Mouse (Mus musculus): Measurements from ENCODE around the gene Sdhb. TPM values are rescaled to one million over a fixed set of nuclear protein-coding genes. Genes with fewer than 3 reads are reported as not detected.

Sdhb gene
- polyA plus RNA-seq, 1 experiment from 2014 or later, result 520 TPM

DNA sequence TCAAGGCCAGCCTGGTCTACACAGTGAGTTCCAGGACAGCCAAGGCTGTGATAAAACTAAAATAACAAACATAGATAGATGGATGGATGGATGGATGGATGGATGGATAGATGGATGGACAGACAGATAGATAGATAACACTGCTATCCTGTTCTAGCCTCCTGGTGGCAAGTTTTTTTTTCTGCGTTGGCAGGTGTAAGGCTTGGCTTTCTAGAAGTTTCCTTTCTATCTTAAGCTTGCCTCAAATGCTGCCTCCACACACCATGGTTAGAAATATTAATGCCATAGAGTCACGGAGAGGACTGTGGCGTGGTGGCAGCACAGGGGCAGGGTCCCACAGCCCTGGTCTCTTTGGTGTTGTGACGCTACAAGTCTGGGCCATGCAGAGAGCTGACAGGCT lies 15.4 kb upstream of the Sdhb start:
- Histone ChIP-seq H3K4me2 (ENCODE audit: low read depth, low read length) (no peak overlapping the region), H3K36me3 (ENCODE audit: control insufficient read depth, insufficient read depth, low read length) (no peaks in the 10 kb centered on the region), H3K9ac (replicated peaks; ENCODE audit: low read depth, low read length) (no peak overlapping the region), H3K4me3 (ENCODE audit: low read depth, low read length) (no peak overlapping the region), H3K9me3 (ENCODE audit: control insufficient read depth, low read length) (no peaks in the 10 kb centered on the region), H3K27ac (ENCODE audit: low read depth, low read length) (no peak overlapping the region), H3K4me1 (ENCODE audit: control insufficient read depth, insufficient read depth, low read length) (no peaks in the 10 kb centered on the region), H3K27me3 (ENCODE audit: control insufficient read depth, insufficient read depth, low read length) (no peaks in the 10 kb centered on the region)
- ATAC-seq (ENCODE audit: low read depth), result no peak
- 92% methylated on average over 4 of the region's 4 CpGs for WGBS

DNA sequence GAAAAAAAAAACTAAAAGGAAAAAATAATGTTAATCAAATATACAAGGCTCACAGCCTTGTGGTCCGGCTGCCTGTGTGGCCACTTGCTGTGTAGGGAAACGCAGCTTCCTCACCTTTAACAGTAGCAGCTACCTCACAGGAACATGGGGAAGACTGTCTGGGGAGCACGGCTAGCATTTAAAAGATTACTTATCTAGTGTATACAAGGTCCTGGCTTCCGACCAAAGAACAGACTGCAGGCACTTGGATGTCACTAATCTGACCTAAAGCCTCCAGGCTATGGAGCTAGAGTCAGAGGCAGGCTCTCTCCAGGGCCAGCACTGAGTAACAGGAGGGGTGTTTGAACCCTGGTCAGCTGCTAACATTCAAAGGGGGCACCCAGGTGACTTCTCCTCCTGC lies 15.0 kb upstream of the Sdhb start:
- H3K27ac ChIP-seq (ENCODE audit: low read depth, low read length), result no peak overlapping the region
- H3K9me3 ChIP-seq (ENCODE audit: control insufficient read depth, low read length), result no peaks in the 10 kb centered on the region
- H3K4me2 ChIP-seq (ENCODE audit: low read depth, low read length), result no peak overlapping the region
- no peaks in the 10 kb centered on the region for H3K4me1 ChIP-seq (ENCODE audit: control insufficient read depth, insufficient read depth, low read length)
- H3K9ac ChIP-seq (replicated peaks; ENCODE audit: low read depth, low read length), result no peak overlapping the region
- 86% methylated on average over 4 of the region's 4 CpGs for WGBS
- H3K27me3 ChIP-seq (ENCODE audit: control insufficient read depth, insufficient read depth, low read length), result no peaks in the 10 kb centered on the region
- ATAC-seq (ENCODE audit: low read depth), result no peak
- H3K4me3 ChIP-seq (ENCODE audit: low read depth, low read length), result no peak overlapping the region
- no peaks in the 10 kb centered on the region for H3K36me3 ChIP-seq (ENCODE audit: control insufficient read depth, insufficient read depth, low read length)

DNA sequence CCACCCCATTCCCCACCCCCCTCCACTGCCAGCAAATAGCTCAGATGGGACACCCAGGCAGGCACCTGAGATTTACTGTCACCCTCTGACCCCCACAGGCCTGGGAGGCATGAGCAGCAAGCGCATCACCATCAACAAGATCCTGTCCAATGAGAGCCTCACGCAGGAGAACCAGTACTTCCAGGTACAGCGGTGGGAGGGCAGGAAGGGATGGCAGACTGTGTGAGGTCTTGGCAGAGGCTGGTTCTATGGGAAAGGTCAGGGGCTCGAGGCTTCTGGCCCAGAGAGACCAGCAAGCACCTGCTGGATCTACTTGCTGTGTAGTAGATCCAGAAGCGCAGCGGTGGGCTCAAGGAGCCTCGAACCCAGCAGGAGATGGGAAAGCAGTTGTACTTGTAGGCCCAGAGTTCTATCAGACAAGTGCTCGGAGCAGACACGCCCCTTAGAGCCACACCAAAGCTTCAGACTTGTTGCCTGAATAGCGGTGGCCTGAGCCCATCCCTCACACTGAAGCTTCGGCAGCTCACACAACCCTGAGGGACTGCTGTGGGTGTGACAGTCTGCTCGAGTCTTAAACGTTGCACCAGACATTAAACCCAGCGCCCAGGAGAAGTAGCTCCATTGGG lies 14.3 kb upstream of the Sdhb start:
- no peak for ATAC-seq (ENCODE audit: low read depth)
- 77% methylated on average over 14 of the region's 14 CpGs for WGBS

DNA sequence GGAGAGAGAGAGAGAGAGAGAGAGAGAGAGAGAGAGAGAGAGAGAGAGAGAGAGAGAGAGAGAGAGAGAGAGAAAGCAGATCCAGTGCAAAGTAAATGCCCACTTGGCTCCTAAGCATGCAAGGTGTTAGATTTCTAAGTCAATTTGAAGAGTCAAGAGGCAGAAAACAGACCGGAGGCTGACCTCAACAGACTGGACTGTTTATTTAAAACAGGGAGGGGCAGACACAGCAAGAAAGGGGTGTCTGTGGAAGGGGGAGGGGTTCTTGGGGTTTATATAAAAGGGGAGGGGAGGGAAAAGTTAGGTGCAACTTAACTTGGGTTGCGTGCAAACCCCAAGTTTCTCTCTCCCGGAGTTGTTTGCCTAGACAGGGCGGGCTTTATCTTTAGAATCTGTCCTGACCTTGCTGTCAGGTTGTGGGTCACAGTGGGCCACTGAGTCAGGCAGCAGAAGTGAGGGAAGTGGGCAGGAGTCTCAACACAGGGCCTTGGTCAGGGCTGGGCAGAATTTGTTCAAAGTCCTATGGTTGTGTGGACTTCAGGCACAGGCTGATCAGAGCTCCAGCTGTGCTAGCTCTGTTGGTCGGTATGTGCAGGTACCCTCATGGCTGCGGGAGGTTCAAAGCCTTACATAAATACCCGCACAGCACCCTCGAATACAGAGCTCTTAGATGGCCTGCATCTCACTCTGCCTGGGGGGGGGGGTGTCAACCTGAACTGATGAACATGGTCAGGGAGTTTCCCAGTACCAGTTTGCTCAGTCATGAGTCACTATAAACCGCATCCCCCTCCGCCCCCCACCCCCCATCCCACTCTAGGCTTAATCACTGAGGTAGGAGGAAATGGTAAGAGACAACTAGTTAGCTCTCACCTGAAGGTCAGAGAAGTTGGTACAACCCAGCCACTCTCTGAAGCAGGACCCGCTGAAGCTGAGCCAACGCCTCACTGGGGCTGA lies 13.2 kb upstream of the Sdhb start:
- ATAC-seq (ENCODE audit: low read depth), result no peak
- no peak overlapping the region for H3K9ac ChIP-seq (replicated peaks; ENCODE audit: low read depth, low read length)
- no peak overlapping the region for H3K27ac ChIP-seq (ENCODE audit: low read depth, low read length)
- H3K4me1 ChIP-seq (ENCODE audit: control insufficient read depth, insufficient read depth, low read length), result no peaks in the 10 kb centered on the region
- H3K4me2 ChIP-seq (ENCODE audit: low read depth, low read length), result no peak overlapping the region
- no peaks in the 10 kb centered on the region for H3K9me3 ChIP-seq (ENCODE audit: control insufficient read depth, low read length)
- H3K27me3 ChIP-seq (ENCODE audit: control insufficient read depth, insufficient read depth, low read length), result no peaks in the 10 kb centered on the region
- no peak overlapping the region for H3K4me3 ChIP-seq (ENCODE audit: low read depth, low read length)
- WGBS, result 87% methylated on average over 12 of the region's 12 CpGs
- no peaks in the 10 kb centered on the region for H3K36me3 ChIP-seq (ENCODE audit: control insufficient read depth, insufficient read depth, low read length)

More for the DNA sequence above, 14.3 kb upstream of the Sdhb start:
- H3K4me1 ChIP-seq (ENCODE audit: control insufficient read depth, insufficient read depth, low read length), result no peaks in the 10 kb centered on the region
- H3K9ac ChIP-seq (replicated peaks; ENCODE audit: low read depth, low read length), result no peak overlapping the region
- no peak overlapping the region for H3K27ac ChIP-seq (ENCODE audit: low read depth, low read length)
- no peaks in the 10 kb centered on the region for H3K9me3 ChIP-seq (ENCODE audit: control insufficient read depth, low read length)
- H3K4me3 ChIP-seq (ENCODE audit: low read depth, low read length), result no peak overlapping the region
- no peaks in the 10 kb centered on the region for H3K27me3 ChIP-seq (ENCODE audit: control insufficient read depth, insufficient read depth, low read length)
- no peaks in the 10 kb centered on the region for H3K36me3 ChIP-seq (ENCODE audit: control insufficient read depth, insufficient read depth, low read length)
- H3K4me2 ChIP-seq (ENCODE audit: low read depth, low read length), result no peak overlapping the region

DNA sequence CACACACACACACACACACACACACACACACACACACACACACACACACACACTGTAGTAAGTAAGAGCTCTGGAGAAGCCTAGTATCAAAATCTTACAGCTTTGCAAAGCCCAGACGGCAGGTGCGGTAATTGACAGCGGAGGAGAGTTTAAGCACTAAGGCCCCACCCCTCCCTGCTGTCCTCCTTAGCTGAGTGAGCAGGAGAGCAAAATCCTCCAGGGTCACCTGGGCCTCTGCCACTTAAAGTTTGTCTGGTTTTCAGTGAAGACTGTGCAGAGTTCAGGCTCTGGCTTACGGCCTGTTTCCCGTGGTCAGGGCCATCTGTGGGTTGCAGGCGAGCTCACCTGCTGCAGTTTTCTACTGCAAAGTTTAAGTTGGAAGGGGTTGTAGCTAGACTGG lies 12.5 kb upstream of the Sdhb start:
- no peak for ATAC-seq (ENCODE audit: low read depth)
- H3K27ac ChIP-seq (ENCODE audit: low read depth, low read length), result no peak overlapping the region
- WGBS, result 92% methylated on average over 6 of the region's 6 CpGs

DNA sequence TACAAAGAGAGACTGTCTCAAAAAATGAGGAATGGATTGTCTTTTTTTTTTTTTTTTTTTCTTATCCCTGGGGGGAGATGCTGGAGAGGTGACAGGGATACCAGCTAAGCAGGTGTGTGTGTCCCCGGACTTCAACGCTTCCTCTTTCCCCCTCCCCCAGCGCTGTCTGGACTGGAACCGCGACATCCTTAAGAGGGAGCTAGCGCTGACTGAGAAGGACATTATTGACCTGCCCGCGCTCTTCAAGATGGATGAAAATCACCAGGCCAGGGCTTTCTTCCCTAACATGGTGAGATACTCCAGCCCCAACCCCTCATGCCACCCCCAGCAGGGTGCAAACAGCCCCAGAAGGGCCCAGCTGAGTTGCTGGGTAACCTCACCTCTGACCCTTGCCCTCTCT lies 12.0 kb upstream of the Sdhb start:
- Histone ChIP-seq H3K36me3 (ENCODE audit: control insufficient read depth, insufficient read depth, low read length) (no peaks in the 10 kb centered on the region), H3K4me2 (ENCODE audit: low read depth, low read length) (no peak overlapping the region), H3K27me3 (ENCODE audit: control insufficient read depth, insufficient read depth, low read length) (no peaks in the 10 kb centered on the region), H3K4me3 (ENCODE audit: low read depth, low read length) (no peak overlapping the region), H3K9me3 (ENCODE audit: control insufficient read depth, low read length) (no peaks in the 10 kb centered on the region), H3K27ac (ENCODE audit: low read depth, low read length) (no peak overlapping the region), H3K9ac (replicated peaks; ENCODE audit: low read depth, low read length) (no peak overlapping the region), H3K4me1 (ENCODE audit: control insufficient read depth, insufficient read depth, low read length) (no peaks in the 10 kb centered on the region)
- WGBS, result 79% methylated on average over 8 of the region's 8 CpGs
- no peak for ATAC-seq (ENCODE audit: low read depth)

More for the DNA sequence above, 12.5 kb upstream of the Sdhb start:
- Histone ChIP-seq H3K9ac (replicated peaks; ENCODE audit: low read depth, low read length) (no peak overlapping the region), H3K4me1 (ENCODE audit: control insufficient read depth, insufficient read depth, low read length) (no peaks in the 10 kb centered on the region), H3K27me3 (ENCODE audit: control insufficient read depth, insufficient read depth, low read length) (no peaks in the 10 kb centered on the region), H3K4me2 (ENCODE audit: low read depth, low read length) (no peak overlapping the region), H3K36me3 (ENCODE audit: control insufficient read depth, insufficient read depth, low read length) (no peaks in the 10 kb centered on the region), H3K9me3 (ENCODE audit: control insufficient read depth, low read length) (no peaks in the 10 kb centered on the region), H3K4me3 (ENCODE audit: low read depth, low read length) (no peak overlapping the region)

DNA sequence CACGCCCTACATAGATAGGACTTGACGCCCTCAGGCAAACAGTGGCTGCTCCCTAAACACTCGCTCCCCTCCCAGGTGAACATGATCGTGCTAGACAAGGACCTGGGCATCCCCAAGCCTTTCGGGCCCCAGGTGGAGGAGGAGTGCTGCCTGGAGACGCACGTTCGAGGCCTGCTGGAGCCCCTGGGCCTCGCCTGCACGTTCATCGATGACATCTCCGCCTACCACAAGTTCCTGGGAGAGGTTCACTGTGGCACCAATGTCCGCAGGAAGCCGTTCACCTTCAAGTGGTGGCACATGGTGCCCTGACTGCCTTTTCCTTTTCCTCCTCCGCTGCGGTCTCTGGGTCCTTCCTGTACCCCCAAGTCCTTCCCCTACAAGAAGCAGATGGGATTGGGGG lies 11.4 kb upstream of the Sdhb start:
- WGBS, result 94% methylated on average over 16 of the region's 16 CpGs
- Histone ChIP-seq H3K4me2 (ENCODE audit: low read depth, low read length) (no peak overlapping the region), H3K27ac (ENCODE audit: low read depth, low read length) (no peak overlapping the region), H3K9me3 (ENCODE audit: control insufficient read depth, low read length) (no peaks in the 10 kb centered on the region), H3K4me1 (ENCODE audit: control insufficient read depth, insufficient read depth, low read length) (no peaks in the 10 kb centered on the region), H3K36me3 (ENCODE audit: control insufficient read depth, insufficient read depth, low read length) (no peaks in the 10 kb centered on the region), H3K9ac (replicated peaks; ENCODE audit: low read depth, low read length) (no peak overlapping the region), H3K27me3 (ENCODE audit: control insufficient read depth, insufficient read depth, low read length) (no peaks in the 10 kb centered on the region), H3K4me3 (ENCODE audit: low read depth, low read length) (no peak overlapping the region)
- ATAC-seq (ENCODE audit: low read depth), result no peak

DNA sequence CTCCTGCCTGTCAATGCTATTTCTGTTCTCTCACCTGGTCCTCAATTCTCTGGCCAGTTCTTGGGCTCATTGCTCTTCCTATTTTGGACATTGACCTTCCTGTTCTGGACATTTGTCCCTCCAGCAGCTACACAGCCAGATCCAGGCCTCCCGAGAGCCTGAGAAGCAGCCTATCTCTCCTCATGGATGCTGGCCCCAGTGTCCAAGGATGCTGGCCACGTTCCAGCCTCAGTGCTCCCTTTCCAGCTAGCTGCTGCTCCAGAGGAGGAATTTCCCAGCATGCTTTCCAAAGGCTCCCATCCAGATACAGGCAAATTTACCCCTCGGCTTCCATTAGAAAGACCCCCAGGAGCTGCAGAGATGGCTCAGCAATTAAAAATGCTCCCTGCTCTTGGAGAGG lies 10.4 kb upstream of the Sdhb start:
- no peak for ATAC-seq (ENCODE audit: low read depth)
- 62% methylated on average over 3 of the region's 3 CpGs for WGBS
- no peak overlapping the region for H3K4me2 ChIP-seq (ENCODE audit: low read depth, low read length)

More for the DNA sequence above, 10.4 kb upstream of the Sdhb start:
- Histone ChIP-seq H3K9me3 (ENCODE audit: control insufficient read depth, low read length) (no peaks in the 10 kb centered on the region), H3K4me3 (ENCODE audit: low read depth, low read length) (no peak overlapping the region), H3K4me1 (ENCODE audit: control insufficient read depth, insufficient read depth, low read length) (no peaks in the 10 kb centered on the region), H3K9ac (replicated peaks; ENCODE audit: low read depth, low read length) (no peak overlapping the region), H3K27me3 (ENCODE audit: control insufficient read depth, insufficient read depth, low read length) (no peaks in the 10 kb centered on the region), H3K27ac (ENCODE audit: low read depth, low read length) (no peak overlapping the region), H3K36me3 (ENCODE audit: control insufficient read depth, insufficient read depth, low read length) (no peaks in the 10 kb centered on the region)
